Mouse (Mus musculus) MEL (cell line): ENCODE measurements around the gene Cd247. TPM values are rescaled to one million over a fixed set of nuclear protein-coding genes. Genes with fewer than 3 reads are reported as not detected.

ENCODE experiments used
- DNase-seq: peaks from one replicate; pipeline ENCODE4 v3.0.0; 2011; ENCODE audit warnings: low read depth, low spot score
- H3K27ac ChIP-seq: 2 replicates; pipeline ENCODE4 v1.5.1; 2012; ENCODE audit warnings: low read depth, mild to moderate bottlenecking, control low read depth, low read length, moderate library complexity; ENCODE audit not compliant: control insufficient read depth
- H3K27me3 ChIP-seq, 2 experiments: fragments of 150-350 bp in 1 of 2; sonication (generic) in 1 of 2; 2 replicates each; pipeline ENCODE4 v1.6.1; 2012; ENCODE audit warnings: low read length in 2 of 2, mild to moderate bottlenecking in 2 of 2, improper control_type of control experiment in 1 of 2, moderate library complexity in 1 of 2; ENCODE audit not compliant: insufficient read depth in 2 of 2, control insufficient read depth in 1 of 2
- H3K36me3 ChIP-seq, 2 experiments: 2 replicates each; pipeline ENCODE4 v1.6.1; 2012 to 2014; ENCODE audit warnings: low read length in 2 of 2, improper control_type of control experiment in 1 of 2, inconsistent platforms in 1 of 2, mild to moderate bottlenecking in 1 of 2; ENCODE audit not compliant: insufficient read depth in 2 of 2, control insufficient read depth in 1 of 2
- H3K4me1 ChIP-seq, 2 experiments: fragments of 150-350 bp in 1 of 2; sonication (generic) in 1 of 2; 2 replicates each; pipeline ENCODE4 v1.6.1; 2012; ENCODE audit warnings: low read length in 2 of 2, improper control_type of control experiment in 1 of 2, mild to moderate bottlenecking in 1 of 2; ENCODE audit not compliant: insufficient read depth in 2 of 2, control insufficient read depth in 1 of 2
- H3K4me3 ChIP-seq, 2 experiments: fragments of 150-350 bp in 1 of 2; sonication (generic) in 1 of 2; 2 replicates each; pipeline ENCODE4 v1.5.1; 2012; ENCODE audit warnings: low read depth in 2 of 2, low read length in 2 of 2, mild to moderate bottlenecking in 2 of 2, moderate library complexity in 2 of 2, control low read depth in 1 of 2, improper control_type of control experiment in 1 of 2; ENCODE audit not compliant: control insufficient read depth in 1 of 2, insufficient read depth in 1 of 2
- H3K79me2 ChIP-seq: 2 replicates; pipeline ENCODE4 v1.6.1; 2012; ENCODE audit warnings: mild to moderate bottlenecking, low read length, moderate library complexity; ENCODE audit not compliant: control insufficient read depth, poor library complexity, insufficient read depth
- H3K9ac ChIP-seq: 2 replicates; pipeline ENCODE4 v1.6.1; 2012; ENCODE audit warnings: low read depth, mild to moderate bottlenecking, control low read depth, low read length, moderate library complexity; ENCODE audit not compliant: control insufficient read depth, poor library complexity, severe bottlenecking
- H3K9me3 ChIP-seq: fragments of 150-350 bp; sonication (generic); replicated peaks from 2 replicates; pipeline ENCODE4 v1.6.1; 2012; ENCODE audit warnings: mild to moderate bottlenecking, low read length, improper control_type of control experiment, moderate library complexity; ENCODE audit not compliant: insufficient read depth
- BHLHE40 ChIP-seq: IDR thresholded peaks from 2 replicates; pipeline ENCODE4 v1.6.1; 2012; ENCODE audit warnings: low read depth, mild to moderate bottlenecking, inconsistent platforms, low read length, improper control_type of control experiment, borderline replicate concordance
- CHD2 ChIP-seq: IDR thresholded peaks from 2 replicates; pipeline ENCODE4 v1.6.1; 2011; ENCODE audit warnings: low read length, improper control_type of control experiment
- CTCF ChIP-seq, 3 experiments: IDR thresholded peaks in 2 of 3; conservative IDR thresholded peaks in 1 of 3; 2 replicates each; pipeline ENCODE4 v1.5.1; 2011 to 2012; ENCODE audit warnings: low read length in 3 of 3, low read depth in 2 of 3, mild to moderate bottlenecking in 2 of 3, improper control_type of control experiment in 1 of 3, inconsistent platforms in 1 of 3, mixed read lengths in 1 of 3, moderate library complexity in 1 of 3; ENCODE audit not compliant: control insufficient read depth in 1 of 3, insufficient read depth in 1 of 3, poor library complexity in 1 of 3, severe bottlenecking in 1 of 3
- E2F4 ChIP-seq: IDR thresholded peaks from 2 replicates; pipeline ENCODE4 v1.6.1; 2011; ENCODE audit warnings: low read depth, low read length, improper control_type of control experiment, borderline replicate concordance
- ELF1 ChIP-seq: IDR thresholded peaks from 2 replicates; pipeline ENCODE4 v1.6.1; 2014; ENCODE audit warnings: low read depth, mild to moderate bottlenecking, inconsistent platforms, low read length, improper control_type of control experiment, moderate library complexity
- EP300 ChIP-seq, 2 experiments: IDR thresholded peaks; 2 replicates each; pipeline ENCODE4 v1.6.1; 2011; ENCODE audit warnings: improper control_type of control experiment in 2 of 2, low read length in 2 of 2, low read depth in 1 of 2, mild to moderate bottlenecking in 1 of 2
- GATA1 ChIP-seq: IDR thresholded peaks from 2 replicates; pipeline ENCODE4 v1.6.1; 2011; ENCODE audit warnings: low read depth, low read length, improper control_type of control experiment
- KAT2A ChIP-seq: conservative IDR thresholded peaks from 2 replicates; pipeline ENCODE4 v1.6.1; 2012; ENCODE audit warnings: low read depth, low read length, improper control_type of control experiment, inconsistent platforms
- MAX ChIP-seq: IDR thresholded peaks from 2 replicates; pipeline ENCODE4 v1.6.1; 2011; ENCODE audit warnings: low read length, improper control_type of control experiment
- MEF2A ChIP-seq: IDR thresholded peaks from 2 replicates; pipeline ENCODE4 v1.6.1; 2014; ENCODE audit warnings: low read depth, mild to moderate bottlenecking, inconsistent platforms, low read length, improper control_type of control experiment; ENCODE audit not compliant: poor library complexity, insufficient replicate concordance, severe bottlenecking; ENCODE audit errors: extremely low read depth
- MYC ChIP-seq: IDR thresholded peaks from 2 replicates; pipeline ENCODE4 v1.6.1; 2011; ENCODE audit warnings: low read depth, mild to moderate bottlenecking, low read length, improper control_type of control experiment, moderate library complexity
- POLR2A ChIP-seq, 2 experiments: IDR thresholded peaks; 2 replicates each; pipeline ENCODE4 v1.6.1; 2011 to 2012; ENCODE audit warnings: low read length in 2 of 2, mild to moderate bottlenecking in 2 of 2, control low read depth in 1 of 2, improper control_type of control experiment in 1 of 2, low read depth in 1 of 2, moderate library complexity in 1 of 2; ENCODE audit not compliant: control insufficient read depth in 1 of 2, insufficient read depth in 1 of 2, poor library complexity in 1 of 2
- POLR2AphosphoS5 ChIP-seq: IDR thresholded peaks from 2 replicates; pipeline ENCODE4 v1.6.1; 2012; ENCODE audit warnings: low read depth, borderline replicate concordance, mild to moderate bottlenecking, inconsistent platforms, low read length, moderate library complexity, mixed read lengths
- SMC3 ChIP-seq: IDR thresholded peaks from 2 replicates; pipeline ENCODE4 v1.6.1; 2011; ENCODE audit warnings: low read depth, low read length, improper control_type of control experiment
- TCF12 ChIP-seq: IDR thresholded peaks from 2 replicates; pipeline ENCODE4 v1.6.1; 2014; ENCODE audit warnings: low read depth, mild to moderate bottlenecking, inconsistent platforms, low read length, improper control_type of control experiment, moderate library complexity
- ZC3H11A ChIP-seq: IDR thresholded peaks from 2 replicates; pipeline ENCODE4 v1.6.1; 2012; ENCODE audit warnings: low read depth, mild to moderate bottlenecking, inconsistent platforms, low read length, improper control_type of control experiment
- ZKSCAN1 ChIP-seq: IDR thresholded peaks from 2 replicates; pipeline ENCODE4 v1.6.1; 2012; ENCODE audit warnings: low read depth, mild to moderate bottlenecking, inconsistent platforms, low read length, improper control_type of control experiment, moderate library complexity
- ZMIZ1 ChIP-seq: IDR thresholded peaks from 2 replicates; pipeline ENCODE4 v1.6.1; 2012; ENCODE audit warnings: low read depth, mild to moderate bottlenecking, inconsistent platforms, low read length, improper control_type of control experiment, moderate library complexity
- ZNF384 ChIP-seq: IDR thresholded peaks from 2 replicates; pipeline ENCODE4 v1.6.1; 2012; ENCODE audit warnings: low read depth, mild to moderate bottlenecking, inconsistent platforms, low read length, improper control_type of control experiment
- polyA plus RNA-seq, 2 experiments: library from polyadenylated mRNA; stranded (reverse) in 1 of 2; unstranded in 1 of 2; fragments of >175 nt in 1 of 2; fragments of >200 nt in 1 of 2; gene quantifications; 2 replicates each; pipeline versions ENCODE4 v1.2.1 to v1.2.4; 2012; ENCODE audit warnings: low replicate concordance in 2 of 2, low read depth in 1 of 2; ENCODE audit not compliant: insufficient read length in 2 of 2, insufficient read depth in 1 of 2, missing spikeins in 1 of 2
- total RNA-seq: library from RNA; depleted of rRNA; stranded (reverse); fragments of 300-350 nt; gene quantifications from 2 replicates; pipeline ENCODE4 v1.2.3, GENCODE M21; 2012

Gene Cd247
- total and polyA plus RNA-seq, 3 experiments: 1.3 to 1.7 TPM; not detected in 1

DNA sequence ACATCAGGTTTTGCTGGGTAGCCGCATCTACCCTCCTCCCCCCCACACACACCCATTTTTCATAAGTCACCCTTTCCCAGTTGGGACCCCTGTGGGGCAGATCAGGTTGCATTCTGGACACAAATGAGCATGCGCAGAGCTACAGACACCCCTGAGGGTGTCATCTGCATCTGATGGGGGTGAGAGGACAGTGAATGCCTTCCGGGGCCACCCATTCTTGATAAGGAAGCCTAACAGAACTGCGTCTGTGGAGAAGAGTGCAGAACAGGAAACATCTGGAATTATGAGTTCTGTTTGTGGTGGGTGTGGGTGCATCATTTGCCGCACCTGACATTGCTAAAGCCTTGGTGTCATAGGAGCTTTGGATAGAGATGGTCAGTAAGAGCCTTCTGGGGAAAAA lies 22.7 kb downstream of the Cd247 start (continued):
- no peak for TF ChIP-seq ZKSCAN1

DNA sequence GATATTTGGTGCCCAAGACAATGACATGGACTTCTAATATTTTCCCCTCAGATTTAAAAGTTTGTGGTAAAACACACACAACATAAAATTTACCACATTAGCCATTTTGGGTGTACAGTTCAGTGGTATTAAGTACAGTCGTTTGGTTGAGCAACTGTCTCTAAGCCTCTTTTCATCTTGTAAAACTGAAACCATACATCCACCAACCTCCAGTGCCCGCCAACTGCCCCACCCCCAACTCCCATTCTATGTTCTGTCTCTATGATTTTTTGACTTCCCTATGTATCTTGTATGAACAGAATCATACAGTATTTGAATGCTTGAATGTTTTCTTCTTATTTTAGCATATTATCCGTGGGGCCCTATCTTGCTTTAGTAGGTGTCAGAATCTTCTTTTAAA lies 24.3 kb downstream of the Cd247 start:
- Histone ChIP-seq H3K9me3 (no peaks in the 10 kb centered on the region), H3K36me3 (peaks cover 0 to 11% of the 10 kb centered on the region in 2 experiments; a peak in 2 of 4 replicates), H3K79me2 (no peaks in the 10 kb centered on the region), H3K4me3 (no peak overlapping the region), H3K9ac (no peak overlapping the region), H3K27me3 (no peaks in the 10 kb centered on the region), H3K27ac (no peak overlapping the region)
- DNase-seq: no peak
- TF ChIP-seq ELF1 (no peak), KAT2A (no peak), EP300 (IDR thresholded peaks at IDR 0.05; ENCODE audit: low read depth in 1 of 2, low read length in 2 of 2) (no peak), CHD2 (no peak), ZMIZ1 (no peak), POLR2A (IDR thresholded peaks at IDR 0.05; ENCODE audit: control insufficient read depth in 1 of 2, insufficient read depth in 1 of 2, low read depth in 1 of 2, low read length in 2 of 2, poor library complexity in 1 of 2) (no peak), MEF2A (no peak), TCF12 (no peak), GATA1 (no peak), E2F4 (no peak), POLR2AphosphoS5 (no peak)
- TF ChIP-seq, all 39 proteins: peak for 0
- peaks cover 0 to 14% of the 10 kb centered on the region in 2 experiments; a peak in 2 of 4 replicates for H3K4me1 ChIP-seq

DNA sequence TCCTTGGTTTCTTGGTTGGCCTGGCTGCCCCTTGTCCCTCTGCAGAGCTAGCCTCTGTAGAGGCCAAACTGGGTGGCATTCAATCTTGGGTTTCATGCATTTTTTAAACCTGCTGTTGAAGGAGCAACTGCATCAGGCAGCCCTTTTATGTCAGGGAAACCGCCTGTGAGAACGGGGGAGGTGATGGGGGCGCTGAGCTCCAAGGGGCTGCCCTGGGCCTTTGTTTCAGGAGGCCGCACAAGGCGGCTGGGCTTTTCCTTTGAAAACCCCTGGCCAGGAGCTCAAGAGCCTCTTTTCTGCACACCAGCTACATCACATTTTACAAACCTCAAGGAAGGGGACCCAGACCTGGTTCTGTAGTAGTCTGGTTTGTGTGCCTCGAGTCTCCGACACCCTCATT lies 25.6 kb downstream of the Cd247 start:
- H3K27me3 ChIP-seq: no peaks in the 10 kb centered on the region
- H3K4me1 ChIP-seq: peaks cover 0 to 20% of the 10 kb centered on the region in 2 experiments; a peak in 2 of 4 replicates
- H3K9me3 ChIP-seq: no peaks in the 10 kb centered on the region
- no peak for DNase-seq
- no peak overlapping the region for H3K9ac ChIP-seq
- H3K36me3 ChIP-seq: peaks cover 0 to 11% of the 10 kb centered on the region in 2 experiments; a peak in 2 of 4 replicates
- H3K79me2 ChIP-seq: no peaks in the 10 kb centered on the region
- no peak overlapping the region for H3K4me3 ChIP-seq
- H3K27ac ChIP-seq: no peak overlapping the region
- no peak for TF ChIP-seq SMC3
- TF ChIP-seq GATA1: no peak
- TF ChIP-seq BHLHE40: no peak
- TF ChIP-seq E2F4: no peak
- no peak for TF ChIP-seq KAT2A
- no peak for TF ChIP-seq MAX
- TF ChIP-seq ZNF384: no peak
- TF ChIP-seq MYC: no peak
- no peak for TF ChIP-seq ZC3H11A
- no peak for TF ChIP-seq CTCF (IDR thresholded peaks at IDR 0.05 in 2 of 3, conservative IDR thresholded peaks at IDR 0.05 in 1 of 3; ENCODE audit: control insufficient read depth in 1 of 3, insufficient read depth in 1 of 3, low read depth in 2 of 3, low read length in 3 of 3, poor library complexity in 1 of 3, severe bottlenecking in 1 of 3)
